Mouse (Mus musculus) kidney, adult 8-10 months (tissue): Measurements from ENCODE around the gene Olfr1348.

ENCODE experiments used
- DNase-seq, 2 experiments: peaks; one replicate each; pipeline ENCODE4 v3.0.0; 2022

The Olfr1348 gene

GRCm38 (mm10) chr7:6508648-6509047 lies at the start of gene Olfr1348:
Gene Olfr1348, minus strand, starts transcription at chr7:6508748.
- DNase-seq: no peak

DNA sequence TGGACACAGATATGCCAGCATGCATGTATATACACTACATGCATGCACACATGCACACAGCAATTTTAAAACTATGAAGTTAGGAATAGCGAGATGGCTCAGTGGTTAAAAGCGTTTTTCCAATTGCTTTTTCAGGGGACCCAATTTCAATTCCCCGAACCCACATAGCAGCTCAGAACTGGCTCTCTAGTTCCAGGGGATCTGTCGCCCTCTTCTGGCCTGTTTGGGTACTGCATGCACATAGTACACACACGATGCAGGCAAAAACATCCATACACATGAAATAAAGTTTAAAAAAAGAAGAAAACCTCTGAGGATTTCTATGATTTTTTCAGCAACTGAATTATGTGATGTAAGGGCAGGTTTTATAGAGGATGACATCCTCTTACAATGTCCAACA lies 17.6 kb upstream of the Olfr1348 start:
- peak in 1 of 2 experiments; percentile 37 for DNase-seq

GRCm38 (mm10) chr7:6525001-6525400 lies 16.5 kb upstream of the Olfr1348 start:
- no peak for DNase-seq

- no peak for DNase-seq
These were observed 14.3 kb upstream of the Olfr1348 start, which contains the start of gene Olfr1349 for GRCm38 (mm10) chr7:6522850-6523249. Gene Olfr1349, minus strand, starts transcription at chr7:6522950.

GRCm38 (mm10) chr7:6521666-6522065 lies 13.1 kb upstream of the Olfr1348 start:
- no peak for DNase-seq

DNA sequence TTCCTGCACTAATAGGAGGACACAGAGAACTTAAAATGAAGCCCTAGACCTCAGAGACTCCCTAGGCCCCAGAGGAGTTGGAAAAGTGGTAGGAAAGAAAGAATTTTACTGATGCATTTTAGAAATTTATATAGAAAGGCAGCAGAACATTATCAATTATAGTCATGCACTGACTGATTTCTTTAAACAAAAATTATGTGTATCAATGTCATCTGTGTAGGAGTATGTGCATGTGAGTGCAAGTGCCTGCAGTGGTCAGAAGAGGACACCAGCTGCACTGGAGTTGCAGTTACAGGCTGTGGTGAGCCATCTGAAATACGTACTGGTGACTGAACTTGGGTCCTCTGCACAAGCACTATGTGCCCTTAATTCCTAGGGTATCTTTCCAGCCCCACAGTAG lies 8.9 kb downstream of the Olfr1348 start, which contains the start of gene Olfr1347:
Gene Olfr1347 (minus strand): TSS at position 101 of the 400 bp plus-strand sequence.
- no peak for DNase-seq

DNA sequence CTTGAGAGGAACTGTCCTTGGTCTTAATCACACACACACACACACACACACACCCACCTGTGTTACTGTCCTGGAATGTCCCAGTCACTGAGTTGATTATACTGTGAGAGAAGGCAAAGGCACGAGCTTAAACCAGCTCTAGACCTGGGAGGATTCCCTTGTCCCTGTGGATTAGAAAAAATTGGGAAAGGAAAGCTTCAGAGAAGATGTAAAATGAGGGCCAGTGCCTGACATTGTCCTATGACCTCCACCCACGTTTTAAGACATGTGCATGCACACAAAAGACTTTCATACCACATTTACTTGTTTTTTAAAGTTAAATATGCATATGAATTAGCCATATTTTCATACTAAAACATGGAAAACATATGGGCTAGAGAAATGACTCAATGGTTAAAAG lies 21.7 kb downstream of the Olfr1348 start, which contains the start of gene Olfr5:
Gene Olfr5 (minus strand): TSS at position 101 of the 400 bp plus-strand sequence.
- DNase-seq: no peak

GRCm38 (mm10) chr7:6477633-6478032 lies 30.9 kb downstream of the Olfr1348 start:
- peak; percentile 67 to 68 for DNase-seq

DNA sequence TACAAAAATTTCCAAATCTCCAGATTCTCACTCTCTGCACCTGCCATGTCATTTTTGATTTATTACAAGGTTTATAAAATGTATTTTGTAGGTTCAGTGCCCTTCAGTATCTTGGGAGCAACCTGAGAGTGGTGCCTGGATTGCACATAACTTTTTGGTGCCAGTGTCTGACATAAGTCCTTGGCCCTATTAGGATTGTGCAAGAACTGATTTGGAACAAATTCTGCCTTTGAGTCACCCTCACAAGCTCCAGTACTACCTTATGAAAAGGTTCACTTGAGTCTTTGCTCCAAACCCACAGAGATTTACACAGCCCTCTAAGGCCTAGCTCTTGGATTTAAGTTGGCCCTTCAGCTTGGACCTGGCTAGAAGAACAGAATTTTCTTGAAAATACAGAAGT lies 41.6 kb downstream of the Olfr1348 start, which contains the start of gene Olfr1346:
Gene Olfr1346 (plus strand): TSS at position 151 of the 400 bp plus-strand sequence.
- DNase-seq: no peak

DNA sequence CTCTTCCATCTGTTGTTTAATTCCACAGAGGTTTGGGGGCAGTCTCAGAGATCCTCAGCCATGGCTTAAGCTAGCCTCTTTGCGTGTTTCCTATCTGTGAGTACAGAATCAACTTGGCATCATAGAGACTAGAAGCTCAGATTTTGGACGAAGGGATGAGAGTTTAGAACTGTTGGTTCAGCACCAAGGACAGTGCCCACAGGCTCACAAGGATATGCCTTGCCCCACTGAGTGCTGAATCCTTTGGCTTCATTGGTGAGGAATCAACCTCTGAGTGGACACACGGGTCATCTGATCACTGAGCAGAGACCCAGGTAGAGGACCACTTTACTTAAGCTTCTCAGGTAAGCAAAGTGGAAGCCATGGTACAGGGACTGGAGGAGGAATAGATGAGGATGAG lies 52.1 kb downstream of the Olfr1348 start:
- no peak for DNase-seq

DNA sequence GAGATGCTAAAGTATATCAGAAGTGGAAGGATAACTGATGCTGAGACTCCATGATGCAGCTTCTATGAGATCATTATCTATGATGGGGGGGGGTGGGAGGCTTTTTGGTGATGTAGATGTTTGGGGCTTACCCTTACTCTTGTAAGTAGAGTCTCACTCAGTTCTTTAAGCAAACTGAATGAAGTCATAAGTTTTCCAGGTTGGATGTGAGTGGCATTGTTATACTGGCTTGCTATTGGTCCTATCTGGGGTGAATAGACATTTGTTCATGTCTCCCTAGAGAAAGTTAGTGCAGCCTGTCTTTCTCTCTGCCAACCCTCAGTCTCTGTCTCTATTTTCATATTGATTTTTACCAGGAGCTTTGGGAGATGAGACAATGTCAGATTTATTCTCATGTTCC lies 52.7 kb downstream of the Olfr1348 start, which contains the start of gene Olfr1336:
Gene Olfr1336 (plus strand): TSS at position 301 of the 400 bp plus-strand sequence.
- DNase-seq: no peak
